17 mouse cellular contexts compared by ENCODE assay signal in genomic region chr9:72787732-72788131, GRCm38 (mm10). TPM values are rescaled to one million over a fixed set of nuclear protein-coding genes. Genes with fewer than 3 reads are reported as not detected.
"Had no signal": no experiment of that assay in that cellular context is flagged by ENCODE, and none has a peak within 500 bp of the region (broad histone marks: within the 10 kb centered on the region; RNA-seq: fewer than 3 reads in every experiment).

No protein-coding gene starts in this region.

- DNase-seq: heart, postnatal 10 days; heart, postnatal 14 days; heart, postnatal 36 days; heart, postnatal 4 days; kidney, adult 11 months; kidney, adult 18-20 months; kidney, adult 2 months; kidney, adult 8-10 months; kidney, adult 9 months; kidney, postnatal 10 days; kidney, postnatal 14 days; kidney, postnatal 25 days; kidney, postnatal 36 days; kidney, postnatal 4 days; layer of hippocampus, adult 9-11 months; layer of hippocampus, postnatal 36 days had no signal

RNA-seq across cellular contexts. Expression of gene Prtg, which starts 18.9 kb away (rescaled TPM):
- total RNA-seq: hematopoietic stem cell, adult 5-6 weeks had no signal
